Mouse (Mus musculus) hindbrain, embryonic 14.5 days (tissue): ENCODE measurements around the gene Ciita. TPM values are rescaled to one million over a fixed set of nuclear protein-coding genes. Genes with fewer than 3 reads are reported as not detected.

ENCODE experiments used
- ATAC-seq: fragments of 200-750 bp; cut with Nextera tagmentation; 2 replicates; pipeline ENCODE4 v1.8.0; 2017; ENCODE audit warnings: moderate number of reproducible peaks, mild to moderate bottlenecking, moderate TSS enrichment, moderate library complexity; ENCODE audit not compliant: low FRiP score
- DNase-seq: peaks from one replicate; pipeline ENCODE4 v3.0.0-alpha.2; 2015; ENCODE audit warnings: low spot score
- H3K27ac ChIP-seq: fragments of 300-500 bp; sonication (generic); 2 replicates; pipeline ENCODE4 v1.5.1; 2014; ENCODE audit warnings: mild to moderate bottlenecking, moderate library complexity
- H3K27me3 ChIP-seq: fragments of 300-500 bp; sonication (generic); 2 replicates; pipeline ENCODE4 v1.6.1; 2014; ENCODE audit warnings: mild to moderate bottlenecking, low read length, mixed read lengths; ENCODE audit not compliant: control insufficient read depth, insufficient read depth
- H3K36me3 ChIP-seq: fragments of 300-500 bp; sonication (generic); replicated peaks from 2 replicates; pipeline ENCODE4 v1.6.1; 2014; ENCODE audit not compliant: control insufficient read depth, insufficient read depth
- H3K4me1 ChIP-seq: fragments of 300-500 bp; sonication (generic); replicated peaks from 2 replicates; pipeline ENCODE4 v1.6.1; 2014; ENCODE audit warnings: antibody characterized with exemption, low read length, mixed read lengths; ENCODE audit not compliant: control insufficient read depth, insufficient read depth
- H3K4me2 ChIP-seq: fragments of 300-500 bp; sonication (generic); replicated peaks from 2 replicates; pipeline ENCODE4 v1.6.1; 2014; ENCODE audit warnings: mild to moderate bottlenecking, moderate library complexity
- H3K4me3 ChIP-seq: fragments of 300-500 bp; sonication (generic); replicated peaks from 2 replicates; pipeline ENCODE4 v1.5.1; 2014; ENCODE audit warnings: mild to moderate bottlenecking, low read length
- H3K9ac ChIP-seq: fragments of 300-500 bp; sonication (generic); 2 replicates; pipeline ENCODE4 v1.6.1; 2014
- H3K9me3 ChIP-seq: fragments of 300-500 bp; sonication (generic); 2 replicates; pipeline ENCODE4 v1.6.1; 2016; ENCODE audit warnings: low read length; ENCODE audit not compliant: control insufficient read depth
- WGBS: fragments of 180-500 bp; shearing (Covaris S2); extraction: QIAGEN DNeasy Blood & Tissue Kit; methylation state at CpG from one replicate; pipeline ENCODE4 v1.1.7; 2014; 5-methylcytosine and 5-hydroxymethylcytosine counted together
- polyA plus RNA-seq: library from polyadenylated mRNA; unstranded; fragments of >200 nt; fragmentation: Nextera tagmentation; extraction: Ambion mirVana; gene quantifications from 2 replicates; pipeline ENCODE4 v1.2.1, GENCODE M21; 2014

Gene Ciita
- polyA plus RNA-seq, 1 experiment from 2014 or later: 0.62 TPM

DNA sequence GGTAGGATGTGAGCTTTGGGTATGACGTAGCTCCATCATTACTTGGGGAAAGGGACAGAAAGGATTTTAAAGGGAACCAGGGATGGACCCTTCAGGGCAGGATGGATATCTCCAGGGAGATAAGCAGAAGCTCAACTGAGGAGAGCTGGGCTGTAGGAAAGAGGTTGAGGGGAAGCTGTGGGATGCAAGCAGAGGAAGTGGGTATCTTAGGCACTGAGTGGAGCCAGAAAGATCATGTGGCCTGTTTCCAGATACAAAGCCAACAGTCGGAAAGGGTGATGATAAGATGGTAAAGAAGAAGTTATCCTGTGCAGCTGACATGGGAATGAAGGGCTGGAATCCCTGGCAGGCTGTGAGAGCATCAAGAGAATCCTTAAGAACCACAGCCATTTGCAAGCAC, 18.7 kb upstream of the Ciita start:
- DNase-seq: no peak
- H3K4me3 ChIP-seq: no peak overlapping the region
- no peaks in the 10 kb centered on the region for H3K9me3 ChIP-seq
- H3K27ac ChIP-seq: no peak overlapping the region
- WGBS: 89% methylated on average over 2 of the region's 2 CpGs
- no peak for ATAC-seq
- no peaks in the 10 kb centered on the region for H3K27me3 ChIP-seq
- no peak overlapping the region for H3K9ac ChIP-seq
- no peaks in the 10 kb centered on the region for H3K36me3 ChIP-seq
- H3K4me1 ChIP-seq: no peaks in the 10 kb centered on the region
- no peak overlapping the region for H3K4me2 ChIP-seq

DNA sequence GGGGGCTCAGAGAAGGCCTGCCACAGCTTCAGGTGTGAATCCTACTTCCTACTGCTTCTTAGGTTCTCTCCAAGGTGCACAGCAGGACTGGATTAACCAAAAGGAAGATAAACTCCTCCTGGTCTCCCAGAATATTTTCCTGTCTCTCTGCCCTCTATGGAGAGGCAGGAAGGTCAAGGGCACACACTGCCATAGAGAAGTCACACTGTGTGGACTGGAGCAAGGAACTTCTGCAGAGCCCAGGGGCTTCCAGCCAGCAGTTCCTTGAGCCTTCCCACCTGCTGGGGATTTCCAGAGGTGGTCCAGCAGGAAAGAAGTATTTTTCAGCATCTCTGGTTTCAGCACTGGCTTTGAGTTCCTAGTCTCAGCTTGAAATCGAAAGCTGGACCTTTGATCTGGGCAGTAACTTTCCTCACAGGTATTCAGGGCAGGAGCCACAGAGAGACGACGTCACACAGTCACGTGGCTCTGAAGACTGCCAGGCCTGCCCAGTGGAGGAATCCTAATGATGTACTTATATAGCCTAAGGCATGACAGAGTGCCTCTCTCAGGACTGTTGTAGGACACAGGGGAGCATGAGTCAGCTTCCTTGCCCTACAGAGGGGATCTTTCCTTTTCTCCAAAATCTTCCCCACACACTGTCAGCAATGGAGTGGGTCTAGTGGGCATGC, 14.7 kb upstream of the Ciita start:
- no peak for ATAC-seq
- no peak for DNase-seq
- Histone ChIP-seq H3K4me1 (no peaks in the 10 kb centered on the region), H3K9me3 (no peaks in the 10 kb centered on the region), H3K4me3 (no peak overlapping the region), H3K27me3 (no peaks in the 10 kb centered on the region), H3K4me2 (no peak overlapping the region), H3K27ac (no peak overlapping the region), H3K36me3 (no peaks in the 10 kb centered on the region), H3K9ac (no peak overlapping the region)
- WGBS: 43% methylated on average over 4 of the region's 4 CpGs

DNA sequence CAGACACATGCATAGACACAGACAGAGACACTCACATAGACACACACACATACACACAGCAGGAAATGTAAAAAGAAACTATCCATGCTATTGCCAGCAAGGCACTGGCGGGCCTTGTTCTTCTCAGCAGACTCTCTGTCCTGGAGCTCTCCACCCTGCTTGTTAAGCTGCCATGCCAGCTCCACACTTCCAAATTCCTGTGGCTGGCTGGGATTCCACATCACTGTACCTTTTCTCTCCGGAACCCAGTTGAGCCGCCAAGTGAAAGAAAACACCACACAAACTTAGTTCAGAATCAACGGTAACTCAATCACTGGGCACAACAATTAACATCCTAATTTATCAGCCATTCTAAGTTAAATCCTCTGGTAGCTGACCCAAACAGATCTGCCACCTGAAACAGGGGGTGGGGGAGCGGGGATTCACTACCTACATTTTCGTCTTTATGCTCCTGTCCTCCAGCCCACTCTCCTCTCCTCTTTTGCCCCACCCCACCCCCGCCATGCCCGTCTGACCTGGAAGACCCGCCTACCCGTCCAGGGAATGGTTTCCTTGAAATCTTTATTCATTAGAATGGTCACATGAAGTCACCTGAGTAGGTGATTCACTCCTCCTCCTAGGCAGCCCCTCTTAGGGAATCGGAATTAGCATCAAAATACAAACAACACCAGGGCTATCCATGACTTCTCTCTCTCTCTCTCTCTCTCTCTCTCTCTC, 12.3 kb upstream of the Ciita start:
- H3K27ac ChIP-seq: no peak overlapping the region
- no peak overlapping the region for H3K4me2 ChIP-seq
- no peaks in the 10 kb centered on the region for H3K4me1 ChIP-seq
- ATAC-seq: no peak
- no peaks in the 10 kb centered on the region for H3K27me3 ChIP-seq
- no peak overlapping the region for H3K9ac ChIP-seq
- DNase-seq: no peak
- no peak overlapping the region for H3K4me3 ChIP-seq
- no peaks in the 10 kb centered on the region for H3K36me3 ChIP-seq
- WGBS: 38% methylated on average over 11 of the region's 11 CpGs
- no peaks in the 10 kb centered on the region for H3K9me3 ChIP-seq

DNA sequence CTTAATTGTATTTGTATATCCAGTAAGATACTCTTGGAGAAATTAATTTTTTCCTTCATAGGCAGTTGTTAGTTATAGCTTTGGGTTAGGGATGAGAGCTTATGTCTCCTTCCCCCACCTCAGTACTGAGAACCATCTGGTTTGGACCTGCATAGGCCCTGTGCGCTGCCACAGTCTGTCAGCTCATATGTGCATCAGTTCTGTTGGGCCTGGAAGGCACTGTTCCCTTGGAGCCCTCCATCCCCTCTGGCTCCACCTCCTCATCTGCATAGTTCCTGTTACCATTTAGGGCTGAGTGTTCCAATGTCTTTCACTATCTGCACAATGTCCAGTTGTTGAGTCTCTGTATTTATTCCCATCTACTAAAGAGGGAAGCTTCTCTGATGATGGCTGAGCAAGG, 11.7 kb upstream of the Ciita start:
- ATAC-seq (no peak), DNase-seq (no peak)
- no peak overlapping the region for H3K9ac ChIP-seq

DNA sequence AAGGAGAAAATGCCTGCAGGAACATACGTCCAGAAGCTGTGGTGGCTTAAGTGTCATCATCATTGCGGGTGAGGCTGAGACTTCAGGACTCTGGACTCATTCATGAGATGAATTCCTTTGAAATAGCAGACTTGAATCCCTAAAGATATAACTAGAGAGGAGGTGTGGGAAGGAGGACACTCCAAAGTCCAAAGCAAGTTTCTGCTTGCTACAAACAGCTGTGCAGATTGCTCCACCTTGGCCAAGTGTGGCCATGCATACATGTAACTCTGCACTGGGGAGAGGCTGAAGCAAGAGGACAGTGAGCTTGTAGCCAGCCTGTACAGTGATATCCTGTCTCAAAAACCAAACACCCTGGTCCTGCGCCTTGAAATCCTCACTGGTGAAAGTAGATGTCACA, 7.9 kb upstream of the Ciita start:
- no peak overlapping the region for H3K9ac ChIP-seq
- no peak overlapping the region for H3K4me3 ChIP-seq
- ATAC-seq: no peak
- H3K27ac ChIP-seq: no peak overlapping the region
- H3K4me2 ChIP-seq: no peak overlapping the region
- H3K36me3 ChIP-seq: no peaks in the 10 kb centered on the region
- WGBS: 93% methylated on average over 3 of the region's 3 CpGs
- DNase-seq: no peak
- no peaks in the 10 kb centered on the region for H3K27me3 ChIP-seq
- no peaks in the 10 kb centered on the region for H3K9me3 ChIP-seq
- no peaks in the 10 kb centered on the region for H3K4me1 ChIP-seq

More for the DNA sequence above, 11.7 kb upstream of the Ciita start:
- H3K27ac ChIP-seq: no peak overlapping the region
- no peaks in the 10 kb centered on the region for H3K27me3 ChIP-seq
- no peak overlapping the region for H3K4me3 ChIP-seq
- no peaks in the 10 kb centered on the region for H3K4me1 ChIP-seq
- H3K9me3 ChIP-seq: no peaks in the 10 kb centered on the region
- 83% methylated on average over 1 of the region's 1 CpGs for WGBS
- H3K36me3 ChIP-seq: no peaks in the 10 kb centered on the region
- H3K4me2 ChIP-seq: no peak overlapping the region

DNA sequence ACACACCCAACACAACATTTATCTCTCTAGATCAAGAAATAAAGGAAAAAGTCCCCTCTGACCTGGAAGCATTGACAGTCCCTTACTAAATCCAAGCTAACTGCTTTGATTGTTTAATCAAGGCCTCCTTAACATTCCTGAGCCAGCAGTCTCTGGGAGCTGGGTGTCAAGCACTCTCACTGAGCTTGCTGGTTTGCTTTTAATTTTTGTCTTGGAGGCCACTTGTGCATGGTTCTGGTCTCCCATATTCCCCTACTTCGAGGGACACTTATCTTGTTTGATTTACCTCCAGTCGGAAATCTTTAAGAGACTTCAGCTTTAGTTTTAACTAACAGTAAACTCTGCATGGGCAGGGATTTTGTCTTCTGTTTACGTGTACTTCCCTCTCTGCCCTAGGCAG, 4.9 kb upstream of the Ciita start:
- Histone ChIP-seq H3K4me3 (no peak overlapping the region), H3K27ac (no peak overlapping the region), H3K9ac (no peak overlapping the region), H3K4me1 (no peaks in the 10 kb centered on the region), H3K4me2 (no peak overlapping the region), H3K27me3 (no peaks in the 10 kb centered on the region), H3K9me3 (no peaks in the 10 kb centered on the region), H3K36me3 (no peaks in the 10 kb centered on the region)
- DNase-seq (no peak), ATAC-seq (no peak)
- WGBS: 88% methylated on average over 3 of the region's 3 CpGs

DNA sequence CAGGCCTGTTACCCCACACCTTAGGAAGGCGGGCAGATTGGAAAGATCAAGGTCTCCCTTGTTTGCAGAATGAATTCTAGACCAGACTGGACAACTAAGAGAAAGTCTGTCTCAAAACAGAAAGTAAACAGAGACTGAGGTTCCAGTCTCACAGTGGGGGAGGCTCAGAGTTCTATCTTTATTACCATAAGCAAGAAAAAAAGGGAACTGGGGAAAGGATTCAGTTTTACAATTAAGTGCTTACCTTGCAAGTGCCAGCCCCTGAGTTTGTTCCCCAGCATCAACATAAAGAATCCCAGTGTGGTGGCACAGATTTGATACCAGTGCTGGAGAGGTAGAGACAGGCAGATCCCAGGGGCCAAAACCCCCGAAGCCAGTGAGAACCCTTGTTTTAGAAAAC, 3.9 kb upstream of the Ciita start:
- DNase-seq (no peak), ATAC-seq (no peak)
- WGBS: 77% methylated on average over 2 of the region's 2 CpGs
- Histone ChIP-seq H3K4me1 (no peaks in the 10 kb centered on the region), H3K4me3 (no peak overlapping the region), H3K9ac (no peak overlapping the region), H3K36me3 (no peaks in the 10 kb centered on the region), H3K4me2 (no peak overlapping the region), H3K27ac (no peak overlapping the region), H3K27me3 (no peaks in the 10 kb centered on the region), H3K9me3 (no peaks in the 10 kb centered on the region)

DNA sequence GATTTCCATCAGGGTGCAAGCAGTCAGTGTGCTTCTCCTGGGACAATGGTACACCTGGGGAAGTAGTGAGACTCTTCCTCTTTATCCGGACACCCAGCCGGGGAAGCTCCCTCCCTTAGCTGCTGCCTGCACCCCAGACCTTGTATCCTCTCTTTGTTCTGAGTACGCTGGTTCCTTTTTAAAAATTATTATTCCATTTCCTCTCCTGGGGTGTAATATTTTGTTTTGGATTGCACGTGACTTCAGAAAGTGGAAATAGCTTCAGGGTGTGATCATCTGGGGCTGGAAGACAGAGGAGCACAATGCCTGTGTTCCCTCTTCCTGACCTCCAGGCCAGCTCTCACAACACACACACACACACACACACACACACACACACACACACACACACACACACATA, 2.5 kb downstream of the Ciita start:
- Histone ChIP-seq H3K4me3 (no peak overlapping the region), H3K27me3 (no peaks in the 10 kb centered on the region), H3K4me1 (no peaks in the 10 kb centered on the region), H3K27ac (no peak overlapping the region), H3K9ac (no peak overlapping the region), H3K4me2 (no peak overlapping the region), H3K9me3 (no peaks in the 10 kb centered on the region), H3K36me3 (no peaks in the 10 kb centered on the region)
- DNase-seq (no peak), ATAC-seq (no peak)
- 59% methylated on average over 4 of the region's 4 CpGs for WGBS

DNA sequence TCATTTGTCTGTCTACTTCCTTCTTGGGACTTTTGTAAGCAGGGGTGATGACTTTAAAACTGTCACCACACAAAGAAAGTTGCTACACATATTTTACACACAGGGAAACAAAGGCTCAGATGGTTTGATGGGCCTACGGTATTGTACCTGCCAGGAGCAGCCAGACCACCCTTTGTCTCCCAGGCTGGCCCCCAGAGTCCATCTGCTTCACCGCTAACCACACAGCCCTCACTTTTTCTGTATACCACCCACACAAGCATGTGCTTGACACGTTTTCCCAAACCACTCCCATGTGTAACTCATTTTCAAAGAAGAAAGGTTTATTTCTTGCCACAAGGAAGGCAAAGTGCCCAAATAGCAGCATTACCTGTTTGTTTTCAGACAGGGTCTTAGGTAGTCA, 7.1 kb downstream of the Ciita start:
- 74% methylated on average over 3 of the region's 3 CpGs for WGBS
- H3K27ac ChIP-seq: no peak overlapping the region
- H3K9me3 ChIP-seq: no peaks in the 10 kb centered on the region

More for the DNA sequence above, 7.1 kb downstream of the Ciita start:
- DNase-seq (no peak), ATAC-seq (no peak)
- Histone ChIP-seq H3K36me3 (no peaks in the 10 kb centered on the region), H3K4me1 (no peaks in the 10 kb centered on the region), H3K4me2 (no peak overlapping the region), H3K9ac (no peak overlapping the region), H3K27me3 (peaks cover 12% of the 10 kb centered on the region; the same call in 1 of the 2 replicates), H3K4me3 (no peak overlapping the region)
